Mouse (Mus musculus) thymus, adult 2 months (tissue): ENCODE results near the gene Megf11.

Experiments used
- CTCF ChIP-seq: fragments of 200-500 bp; IDR thresholded peaks from 2 replicates; pipeline ENCODE4 v1.5.1; 2012; ENCODE audit warnings: mild to moderate bottlenecking, control low read depth, low read length, moderate library complexity, borderline replicate concordance; ENCODE audit not compliant: control insufficient read depth, poor library complexity, insufficient read depth; ENCODE audit errors: extremely low read depth
- POLR2A ChIP-seq: fragments of 200-500 bp; IDR thresholded peaks from 2 replicates; pipeline ENCODE4 v1.6.1; 2012; ENCODE audit warnings: mild to moderate bottlenecking, low read length, control low read depth, moderate library complexity; ENCODE audit not compliant: control insufficient read depth, poor library complexity, insufficient read depth; ENCODE audit errors: extremely low read depth

- no peak for TF ChIP-seq CTCF
- no peak for TF ChIP-seq POLR2A
These were observed 157.7 kb downstream of the Megf11 start for GRCm38 (mm10) chr9:64543125-64543524.
